In the genomic region with DNA sequence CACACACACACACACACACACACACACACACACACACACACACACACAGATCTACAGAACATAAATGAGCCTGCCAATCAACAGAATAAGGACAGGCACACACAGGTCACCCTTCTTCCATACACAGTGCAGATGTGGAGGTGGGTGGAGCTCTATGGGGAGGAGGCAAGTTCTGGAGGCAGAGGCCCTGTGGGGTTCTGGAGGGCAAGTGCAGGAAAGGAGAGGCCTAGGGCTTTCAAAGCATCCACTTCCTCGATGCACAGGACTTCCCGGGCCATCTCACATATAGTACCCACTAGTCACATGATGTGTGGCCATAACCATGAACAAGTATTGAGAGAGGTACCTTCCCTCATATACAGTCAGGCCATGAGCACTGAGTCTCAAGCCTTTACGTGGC, we compare ENCODE assay signal across 35 mouse cellular contexts. TPM values are rescaled to one million over a fixed set of nuclear protein-coding genes. Genes with fewer than 3 reads are reported as not detected.
DNase-seq lines count a peak whose midpoint lies in the region; ATAC-seq lines count a peak whose summit lies in the region.
"Had no signal": no experiment of that assay in that cellular context is flagged by ENCODE, and none has a peak within 500 bp of the region (broad histone marks: within the 10 kb centered on the region; RNA-seq: fewer than 3 reads in every experiment).

No protein-coding gene starts in this region.

- no peaks in the 10 kb centered on the region for H3K27me3 ChIP-seq in forebrain, embryonic 11.5 days (ENCODE audit: control insufficient read depth, insufficient read depth, low read length)
- H3K27me3 ChIP-seq in forebrain, embryonic 10.5 days (ENCODE audit: poor library complexity, severe bottlenecking), result peaks cover 7% of the 10 kb centered on the region; the same call in 1 of the 2 replicates
- peaks cover 71% of the 10 kb centered on the region for H3K27me3 ChIP-seq in liver, embryonic 11.5 days (replicated peaks; ENCODE audit: control insufficient read depth, insufficient read depth, low read length)
- H3K27me3 ChIP-seq in liver, embryonic 16.5 days (ENCODE audit: control insufficient read depth, insufficient read depth, low read depth, low read length), result peaks cover 9% of the 10 kb centered on the region
- H3K27me3 ChIP-seq: stomach, embryonic 15.5 days had no signal

- no peak overlapping the region for H3K4me2 ChIP-seq in forebrain, embryonic 11.5 days (ENCODE audit: low read depth, low read length, severe bottlenecking)
- H3K4me2 ChIP-seq in liver, embryonic 11.5 days, result no peak overlapping the region
- H3K4me2 ChIP-seq in liver, embryonic 16.5 days (ENCODE audit: low read depth, low read length), result peak overlapping the region; percentile 85
- H3K4me2 ChIP-seq: forebrain, embryonic 12.5 days; heart, embryonic 15.5 days; kidney, embryonic 15.5 days; limb, embryonic 13.5 days; midbrain, embryonic 12.5 days; neural tube, embryonic 13.5 days; stomach, embryonic 15.5 days had no signal

- DNase-seq in forebrain, embryonic 11.5 days (ENCODE audit: low spot score), result peak; percentile 36
- DNase-seq in forebrain, embryonic 10.5 days (ENCODE audit: extremely low spot score, low spot score), result no peak
- peak; percentile 34 for DNase-seq in c-Kit-negative CD71-positive TER-119-positive erythroid progenitor cells, embryonic 14.5 days (ENCODE audit: low read depth, low spot score)
- no peak for DNase-seq in liver, embryonic 11.5 days (ENCODE audit: low spot score)
- DNase-seq in left cerebral cortex, postnatal 14 days (ENCODE audit: low spot score in 2 of 2), result no peak
- DNase-seq in kidney, postnatal 36 days, result no peak
- DNase-seq: adrenal gland, adult 2 months; adrenal gland, postnatal 36 days; cerebellum, adult 8-10 months; cerebellum, postnatal 25 days; forebrain, postnatal 0 days; gastrocnemius, postnatal 14 days; heart, adult 2 months; kidney, adult 18-20 months; kidney, postnatal 25 days; lung, adult 2 months; lung, postnatal 10 days; thymus, postnatal 14 days had no signal

- H3K9ac ChIP-seq in forebrain, embryonic 11.5 days (ENCODE audit: low read length), result no peak overlapping the region
- no peak overlapping the region for H3K9ac ChIP-seq in liver, embryonic 11.5 days (ENCODE audit: low read depth, low read length)
- no peak overlapping the region for H3K9ac ChIP-seq in liver, embryonic 16.5 days (ENCODE audit: low read depth, low read length)
- H3K9ac ChIP-seq: forebrain, embryonic 12.5 days; forebrain, postnatal 0 days; heart, embryonic 15.5 days; kidney, embryonic 15.5 days; limb, embryonic 13.5 days; midbrain, embryonic 12.5 days; neural tube, embryonic 13.5 days; stomach, embryonic 15.5 days had no signal

- intact Hi-C loops in left cerebral cortex, postnatal 14 days (cut with DNase I), result no loop called here

- no peaks in the 10 kb centered on the region for H3K9me3 ChIP-seq in forebrain, embryonic 11.5 days (ENCODE audit: control insufficient read depth, low read length)
- no peaks in the 10 kb centered on the region for H3K9me3 ChIP-seq in forebrain, embryonic 10.5 days
- H3K9me3 ChIP-seq in liver, embryonic 11.5 days (ENCODE audit: control insufficient read depth, low read length), result no peaks in the 10 kb centered on the region
- no peaks in the 10 kb centered on the region for H3K9me3 ChIP-seq in liver, embryonic 16.5 days (replicated peaks; ENCODE audit: control insufficient read depth, low read length)
- H3K9me3 ChIP-seq: forebrain, embryonic 12.5 days; heart, embryonic 15.5 days; kidney, embryonic 15.5 days; limb, embryonic 13.5 days; midbrain, embryonic 12.5 days; neural tube, embryonic 13.5 days; stomach, embryonic 15.5 days had no signal

- no peak for ATAC-seq in forebrain, embryonic 11.5 days (replicated peaks; ENCODE audit: low FRiP score)
- ATAC-seq in liver, embryonic 11.5 days (replicated peaks; ENCODE audit: low FRiP score), result 0 out of 2 replicates have a peak, but pooled peaks have one; percentile 10
- peak; percentile 10; the same call in 1 of the 2 replicates for ATAC-seq in liver, embryonic 16.5 days (ENCODE audit: low read depth)
- ATAC-seq: activated CD4-positive, CD25-positive, alpha-beta regulatory T cell, adult 4 months; forebrain, postnatal 0 days; hindbrain, embryonic 16.5 days had no signal

- no peaks in the 10 kb centered on the region for H3K36me3 ChIP-seq in forebrain, embryonic 11.5 days (ENCODE audit: control insufficient read depth, insufficient read depth, low read length)
- H3K36me3 ChIP-seq in forebrain, embryonic 10.5 days (replicated peaks), result no peaks in the 10 kb centered on the region
- peaks cover 9% of the 10 kb centered on the region; the same call in 1 of the 2 replicates for H3K36me3 ChIP-seq in liver, embryonic 11.5 days (ENCODE audit: control insufficient read depth, insufficient read depth, low read length)
- H3K36me3 ChIP-seq in liver, embryonic 16.5 days (ENCODE audit: control insufficient read depth, insufficient read depth), result peaks cover 100% of the 10 kb centered on the region
- H3K36me3 ChIP-seq: forebrain, embryonic 12.5 days; heart, embryonic 15.5 days; kidney, embryonic 15.5 days; limb, embryonic 13.5 days; midbrain, embryonic 12.5 days; neural tube, embryonic 13.5 days; stomach, embryonic 15.5 days had no signal

- H3K4me1 ChIP-seq in forebrain, embryonic 11.5 days (replicated peaks; ENCODE audit: control insufficient read depth, insufficient read depth, low read length), result no peaks in the 10 kb centered on the region
- 0 out of 2 replicates have a peak, but pooled peaks cover 5% of the 10 kb centered on the region for H3K4me1 ChIP-seq in forebrain, embryonic 10.5 days
- 0 out of 2 replicates have a peak, but pooled peaks cover 1% of the 10 kb centered on the region for H3K4me1 ChIP-seq in liver, embryonic 11.5 days (replicated peaks; ENCODE audit: control insufficient read depth, insufficient read depth, low read length)
- peaks cover 69% of the 10 kb centered on the region for H3K4me1 ChIP-seq in liver, embryonic 16.5 days (ENCODE audit: control insufficient read depth, low read depth, low read length)
- H3K4me1 ChIP-seq: forebrain, embryonic 12.5 days; heart, embryonic 15.5 days; midbrain, embryonic 12.5 days; neural tube, embryonic 13.5 days; stomach, embryonic 15.5 days had no signal

- H3K27ac ChIP-seq in forebrain, embryonic 11.5 days (ENCODE audit: low read depth, low read length), result no peak overlapping the region
- H3K27ac ChIP-seq in forebrain, embryonic 10.5 days, result no peak overlapping the region
- no peak overlapping the region for H3K27ac ChIP-seq in liver, embryonic 11.5 days (ENCODE audit: low read depth, low read length)
- peak overlapping the region; percentile 26; the same call in 1 of the 2 replicates for H3K27ac ChIP-seq in liver, embryonic 16.5 days (ENCODE audit: low read length)
- H3K27ac ChIP-seq: forebrain, embryonic 12.5 days; heart, adult 2 months; heart, embryonic 15.5 days; kidney, embryonic 15.5 days; layer of hippocampus, adult 2 months; left cerebral cortex, adult 2 months; limb, embryonic 13.5 days; midbrain, embryonic 12.5 days; neural tube, embryonic 13.5 days; stomach, embryonic 15.5 days had no signal

- 85% methylated on average over 3 of the region's 3 CpGs for WGBS in forebrain, embryonic 11.5 days
- WGBS in forebrain, embryonic 10.5 days, result 91% methylated on average over 3 of the region's 3 CpGs
- 74% methylated on average over 3 of the region's 3 CpGs for WGBS in liver, embryonic 11.5 days
- 50% methylated on average over 3 of the region's 3 CpGs for WGBS in liver, embryonic 16.5 days (ENCODE audit: insufficient replicate concordance)

- H3K4me3 ChIP-seq in forebrain, embryonic 11.5 days (ENCODE audit: low read depth, low read length), result no peak overlapping the region
- H3K4me3 ChIP-seq in forebrain, embryonic 10.5 days, result no peak overlapping the region
- H3K4me3 ChIP-seq in liver, embryonic 11.5 days (ENCODE audit: low read depth, low read length), result no peak overlapping the region
- H3K4me3 ChIP-seq in liver, embryonic 16.5 days (ENCODE audit: low read depth, low read length), result peak overlapping the region; percentile 76
- H3K4me3 ChIP-seq: forebrain, embryonic 12.5 days; heart, adult 2 months; heart, embryonic 15.5 days; kidney, embryonic 15.5 days; layer of hippocampus, adult 2 months; left cerebral cortex, adult 2 months; limb, embryonic 13.5 days; midbrain, embryonic 12.5 days; myocyte; neural tube, embryonic 13.5 days; stomach, embryonic 15.5 days had no signal

RNA-seq across cellular contexts. Expression of a gene that starts 10.5 kb away (rescaled TPM):
- polyA plus RNA-seq in forebrain, embryonic 11.5 days (2014; fragmentation: Nextera tagmentation; extraction: Ambion mirVana), result 33.8 and 36.8 TPM in 2 replicates
- 37.4 and 52.1 TPM in 2 replicates for polyA plus RNA-seq in forebrain, embryonic 10.5 days (2016; fragmentation: Nextera tagmentation; extraction: Ambion mirVana)
- 191 and 229 TPM in 2 replicates for polyA plus RNA-seq in liver, embryonic 11.5 days (2014; fragmentation: Nextera tagmentation; extraction: Ambion mirVana)
- 1,073 and 1,144 TPM in 2 replicates for polyA plus RNA-seq in liver, embryonic 16.5 days (2015; fragmentation: Nextera tagmentation; extraction: Ambion mirVana)
- total RNA-seq in left cerebral cortex, postnatal 14 days (2021), result 1 to 10 TPM; 1.2 to 1.3 TPM
- polyA plus RNA-seq: C2C12; myocyte; urinary bladder, adult 2 months had no signal

RNA-seq across cellular contexts. Expression of a gene that starts 36.0 kb away (rescaled TPM):
- polyA plus RNA-seq in forebrain, embryonic 11.5 days (2014; fragmentation: Nextera tagmentation; extraction: Ambion mirVana), result 109 and 111 TPM in 2 replicates
- polyA plus RNA-seq in forebrain, embryonic 10.5 days (2016; fragmentation: Nextera tagmentation; extraction: Ambion mirVana), result 95.5 and 98.7 TPM in 2 replicates
- polyA plus RNA-seq in liver, embryonic 11.5 days (2014; fragmentation: Nextera tagmentation; extraction: Ambion mirVana), result 104 and 108 TPM in 2 replicates
- 44.5 and 46.4 TPM in 2 replicates for polyA plus RNA-seq in liver, embryonic 16.5 days (2015; fragmentation: Nextera tagmentation; extraction: Ambion mirVana)
- total RNA-seq in left cerebral cortex, postnatal 14 days (2021), result 100 to 1,000 TPM; 104 to 108 TPM

RNA-seq across cellular contexts. Expression of a gene that starts 37.7 kb away (rescaled TPM):
- polyA plus RNA-seq in forebrain, embryonic 11.5 days (2014; fragmentation: Nextera tagmentation; extraction: Ambion mirVana), result 33.1 and 35.4 TPM in 2 replicates
- 10.5 and 13.5 TPM in 2 replicates for polyA plus RNA-seq in forebrain, embryonic 10.5 days (2016; fragmentation: Nextera tagmentation; extraction: Ambion mirVana)
- 1.8 and 2.6 TPM in 2 replicates for polyA plus RNA-seq in liver, embryonic 11.5 days (2014; fragmentation: Nextera tagmentation; extraction: Ambion mirVana)
- 2.1 and 2.2 TPM in 2 replicates for polyA plus RNA-seq in liver, embryonic 16.5 days (2015; fragmentation: Nextera tagmentation; extraction: Ambion mirVana)
- total RNA-seq in left cerebral cortex, postnatal 14 days (2021), result 100 to 1,000 TPM; 399 to 416 TPM
- total RNA-seq: heart, postnatal 25 days; megakaryocyte progenitor cell, adult 5-6 weeks had no signal

RNA-seq across cellular contexts. Expression of a gene that starts 52.2 kb away (rescaled TPM):
- polyA plus RNA-seq in forebrain, embryonic 11.5 days (2014; fragmentation: Nextera tagmentation; extraction: Ambion mirVana), result 196 and 214 TPM in 2 replicates
- 255 and 262 TPM in 2 replicates for polyA plus RNA-seq in forebrain, embryonic 10.5 days (2016; fragmentation: Nextera tagmentation; extraction: Ambion mirVana)
- polyA plus RNA-seq in liver, embryonic 11.5 days (2014; fragmentation: Nextera tagmentation; extraction: Ambion mirVana), result 282 and 283 TPM in 2 replicates
- polyA plus RNA-seq in liver, embryonic 16.5 days (2015; fragmentation: Nextera tagmentation; extraction: Ambion mirVana), result 454 and 500 TPM in 2 replicates
- 10 to 100 TPM; 71.0 to 71.3 TPM for total RNA-seq in left cerebral cortex, postnatal 14 days (2021)

RNA-seq across cellular contexts. Expression of a gene that starts 59.1 kb away (rescaled TPM):
- 20.8 and 21.7 TPM in 2 replicates for polyA plus RNA-seq in forebrain, embryonic 11.5 days (2014; fragmentation: Nextera tagmentation; extraction: Ambion mirVana)
- 14.1 and 15.6 TPM in 2 replicates for polyA plus RNA-seq in forebrain, embryonic 10.5 days (2016; fragmentation: Nextera tagmentation; extraction: Ambion mirVana)
- polyA plus RNA-seq in liver, embryonic 11.5 days (2014; fragmentation: Nextera tagmentation; extraction: Ambion mirVana), result 11.4 and 14.7 TPM in 2 replicates
- 3.0 and 3.2 TPM in 2 replicates for polyA plus RNA-seq in liver, embryonic 16.5 days (2015; fragmentation: Nextera tagmentation; extraction: Ambion mirVana)
- 100 to 1,000 TPM; 180 to 196 TPM for total RNA-seq in left cerebral cortex, postnatal 14 days (2021)

Comparison
In these comparisons a context has a peak if more than half of its experiments do, and no peak if none do; other contexts are left out.
1. DNase-seq: peak in forebrain, embryonic 11.5 days (single experiment) and c-Kit-negative CD71-positive TER-119-positive erythroid progenitor cells, embryonic 14.5 days (single experiment); none in forebrain, embryonic 10.5 days (single experiment), liver, embryonic 11.5 days (single experiment), left cerebral cortex, postnatal 14 days (0 of 2) and kidney, postnatal 36 days (0 of 2).